Mouse (Mus musculus): ENCODE data around the gene Serinc2.

GRCm38 (mm10) chr4:130312526-130312925, 33.5 kb upstream of the Serinc2 start:
- TF ChIP-seq POLR2A (IDR thresholded peaks at IDR 0.05; ENCODE audit: low read depth, low read length): no peak
- no peak for TF ChIP-seq CTCF (IDR thresholded peaks at IDR 0.05; ENCODE audit: extremely low read depth, insufficient read length, insufficient replicate concordance, low read depth, low read length)

Data from small intestine, adult 2 months (tissue).